Mouse (Mus musculus) liver, embryonic 14.5 days (tissue): ENCODE results near the gene Traf1. TPM values are rescaled to one million over a fixed set of nuclear protein-coding genes. Genes with fewer than 3 reads are reported as not detected.
A peak's percentile ranks its signal among the peaks of the same experiment; 100 is the strongest.

Experiments used
- ATAC-seq: fragments of 200-750 bp; cut with Nextera tagmentation; 2 replicates; pipeline ENCODE4 v1.8.0; 2017; ENCODE audit warnings: moderate number of reproducible peaks, mild to moderate bottlenecking, moderate library complexity; ENCODE audit not compliant: insufficient read depth
- DNase-seq, 3 experiments: peaks; one replicate each; pipeline ENCODE4 v3.0.0-alpha.2; 2012 to 2013; ENCODE audit warnings: low read depth in 3 of 3, low spot score in 3 of 3
- H3K27ac ChIP-seq: fragments of 300-500 bp; sonication (generic); 2 replicates; pipeline ENCODE4 v1.5.1; 2014; ENCODE audit warnings: moderate library complexity, mild to moderate bottlenecking, control low read depth, inconsistent platforms
- H3K27me3 ChIP-seq: fragments of 300-500 bp; sonication (generic); 2 replicates; pipeline ENCODE4 v1.6.1; 2014; ENCODE audit warnings: mild to moderate bottlenecking, low read length, moderate library complexity; ENCODE audit not compliant: control insufficient read depth, insufficient read depth
- H3K36me3 ChIP-seq: fragments of 300-500 bp; sonication (generic); replicated peaks from 2 replicates; pipeline ENCODE4 v1.6.1; 2014; ENCODE audit warnings: low read depth; ENCODE audit not compliant: control insufficient read depth, insufficient read depth
- H3K4me1 ChIP-seq, 2 experiments: fragments of 200-500 bp in 1 of 2; fragments of 300-500 bp in 1 of 2; sonication (generic) in 1 of 2; replicated peaks; 2 replicates each; pipeline ENCODE4 v1.6.1; 2012 to 2014; ENCODE audit warnings: antibody characterized with exemption in 1 of 2, inconsistent platforms in 1 of 2, low read length in 1 of 2; ENCODE audit not compliant: control insufficient read depth in 2 of 2, insufficient read depth in 2 of 2
- H3K4me2 ChIP-seq: fragments of 300-500 bp; sonication (generic); 2 replicates; pipeline ENCODE4 v1.6.1; 2014; ENCODE audit warnings: low read depth, mild to moderate bottlenecking, control low read depth, moderate library complexity
- H3K4me3 ChIP-seq, 2 experiments: fragments of 200-500 bp in 1 of 2; fragments of 300-500 bp in 1 of 2; sonication (generic) in 1 of 2; 2 replicates each; pipeline ENCODE4 v1.5.1; 2012 to 2014; ENCODE audit warnings: low read depth in 2 of 2, low read length in 2 of 2, mild to moderate bottlenecking in 2 of 2, control low read depth in 1 of 2, inconsistent platforms in 1 of 2, moderate library complexity in 1 of 2; ENCODE audit not compliant: insufficient read depth in 1 of 2
- H3K9ac ChIP-seq: fragments of 300-500 bp; sonication (generic); replicated peaks from 2 replicates; pipeline ENCODE4 v1.6.1; 2014; ENCODE audit warnings: mild to moderate bottlenecking, control low read depth, moderate library complexity
- H3K9me3 ChIP-seq: fragments of 300-500 bp; sonication (generic); 2 replicates; pipeline ENCODE4 v1.6.1; 2016; ENCODE audit warnings: low read length, mixed read lengths; ENCODE audit not compliant: control insufficient read depth
- CTCF ChIP-seq: IDR thresholded peaks from 2 replicates; pipeline ENCODE4 v1.5.1; 2016; ENCODE audit warnings: antibody characterized with exemption, low read depth, control low read depth
- EP300 ChIP-seq: IDR thresholded peaks from 2 replicates; pipeline ENCODE4 v1.6.1; 2016; ENCODE audit warnings: antibody characterized with exemption, low read depth
- WGBS: fragments of 180-500 bp; shearing (Covaris S2); extraction: QIAGEN DNeasy Blood & Tissue Kit; methylation state at CpG from one replicate; pipeline ENCODE4 v1.1.7; 2014; ENCODE audit not compliant: insufficient replicate concordance; 5-methylcytosine and 5-hydroxymethylcytosine counted together
- polyA plus RNA-seq, 2 experiments: library from polyadenylated mRNA; depleted of rRNA in 1 of 2; stranded (reverse) in 1 of 2; unstranded in 1 of 2; fragments of >200 nt; fragmentation: Nextera tagmentation in 1 of 2; extraction: Ambion mirVana in 1 of 2; gene quantifications; 2 replicates each; pipeline versions ENCODE4 v1.2.1 to v1.2.3; 2012 to 2014

Traf1 gene
- polyA plus RNA-seq, 2 experiments, result 0.07 TPM; not detected in 1

- no peak overlapping the region for H3K4me3 ChIP-seq
- WGBS, result 24% methylated on average over 4 of the region's 4 CpGs
- H3K9me3 ChIP-seq, result no peaks in the 10 kb centered on the region
- ATAC-seq, result no peak
- no peak for DNase-seq
- no peak overlapping the region for H3K27ac ChIP-seq
- no peak for TF ChIP-seq CTCF
- TF ChIP-seq EP300, result no peak
- no peak overlapping the region for H3K4me2 ChIP-seq
- no peak overlapping the region for H3K9ac ChIP-seq
- H3K27me3 ChIP-seq, result no peaks in the 10 kb centered on the region
- H3K4me1 ChIP-seq, result no peaks in the 10 kb centered on the region
- no peaks in the 10 kb centered on the region for H3K36me3 ChIP-seq
These were observed 8.6 kb downstream of the Traf1 start for GRCm38 (mm10) chr2:34953018-34953417.

GRCm38 (mm10) chr2:34951469-34951868 is 10.1 kb downstream of the Traf1 start:
- Histone ChIP-seq H3K27ac (no peak overlapping the region), H3K4me3 (no peak overlapping the region), H3K9ac (no peak overlapping the region), H3K27me3 (no peaks in the 10 kb centered on the region), H3K4me1 (no peaks in the 10 kb centered on the region), H3K36me3 (no peaks in the 10 kb centered on the region), H3K4me2 (no peak overlapping the region), H3K9me3 (no peaks in the 10 kb centered on the region)
- ATAC-seq (no peak), DNase-seq (no peak)
- no peak for TF ChIP-seq EP300
- TF ChIP-seq CTCF, result no peak

GRCm38 (mm10) chr2:34948622-34949021 is 12.9 kb downstream of the Traf1 start:
- H3K4me1 ChIP-seq, result no peaks in the 10 kb centered on the region; a peak in 1 of 4 replicates
- DNase-seq, result no peak
- 14% methylated on average over 2 of the region's 2 CpGs for WGBS

GRCm38 (mm10) chr2:34946046-34946445 is 15.5 kb downstream of the Traf1 start:
- H3K4me3 ChIP-seq, result no peak overlapping the region
- WGBS, result 39% methylated on average over 4 of the region's 4 CpGs
- H3K9me3 ChIP-seq, result no peaks in the 10 kb centered on the region
- no peaks in the 10 kb centered on the region; a peak in 1 of 4 replicates for H3K4me1 ChIP-seq
- DNase-seq (no peak), ATAC-seq (no peak)
- no peak overlapping the region for H3K27ac ChIP-seq
- H3K27me3 ChIP-seq, result no peaks in the 10 kb centered on the region
- H3K9ac ChIP-seq, result no peak overlapping the region
- TF ChIP-seq EP300 (no peak), CTCF (no peak)
- no peaks in the 10 kb centered on the region for H3K36me3 ChIP-seq
- no peak overlapping the region for H3K4me2 ChIP-seq

More at GRCm38 (mm10) chr2:34948622-34949021, 12.9 kb downstream of the Traf1 start:
- no peak overlapping the region for H3K27ac ChIP-seq
- H3K36me3 ChIP-seq, result no peaks in the 10 kb centered on the region
- no peak for TF ChIP-seq EP300
- no peak for TF ChIP-seq CTCF
- ATAC-seq, result no peak
- H3K9me3 ChIP-seq, result no peaks in the 10 kb centered on the region
- no peak overlapping the region for H3K9ac ChIP-seq
- no peaks in the 10 kb centered on the region for H3K27me3 ChIP-seq
- H3K4me2 ChIP-seq, result no peak overlapping the region
- H3K4me3 ChIP-seq, result no peak overlapping the region

- Histone ChIP-seq H3K27me3 (no peaks in the 10 kb centered on the region), H3K4me3 (no peak overlapping the region), H3K4me2 (no peak overlapping the region), H3K36me3 (no peaks in the 10 kb centered on the region), H3K27ac (no peak overlapping the region), H3K9ac (no peak overlapping the region), H3K4me1 (no peaks in the 10 kb centered on the region; a peak in 1 of 4 replicates), H3K9me3 (no peaks in the 10 kb centered on the region)
- TF ChIP-seq EP300 (no peak), CTCF (no peak)
- ATAC-seq (no peak), DNase-seq (no peak)
- 63% methylated on average over 4 of the region's 4 CpGs for WGBS
These were observed 16.0 kb downstream of the Traf1 start for GRCm38 (mm10) chr2:34945580-34945979.

GRCm38 (mm10) chr2:34944761-34945160 is 16.8 kb downstream of the Traf1 start:
- Histone ChIP-seq H3K4me1 (no peaks in the 10 kb centered on the region; a peak in 1 of 4 replicates), H3K9me3 (no peaks in the 10 kb centered on the region), H3K27ac (no peak overlapping the region), H3K27me3 (no peaks in the 10 kb centered on the region), H3K36me3 (no peaks in the 10 kb centered on the region), H3K4me2 (peak overlapping the region; percentile 20; the same call in 1 of the 2 replicates), H3K9ac (no peak overlapping the region), H3K4me3 (no peak overlapping the region)
- ATAC-seq (no peak), DNase-seq (no peak)
- TF ChIP-seq CTCF, result no peak
- no peak for TF ChIP-seq EP300
- 7% methylated on average over 8 of the region's 8 CpGs for WGBS
